Mouse (Mus musculus) granulocyte monocyte progenitor cell, adult 5-6 weeks (primary cell): ENCODE results near the gene Eno4. TPM values are rescaled to one million over a fixed set of nuclear protein-coding genes. Genes with fewer than 3 reads are reported as not detected.
"Not testable (repeated sequence)": the region's sequence is repeated elsewhere in the genome, so short reads cannot be mapped to it uniquely, and the experiment has no call there.

Experiments used
- ATAC-seq: replicated peaks from 2 replicates; pipeline ENCODE4 v1.8.0; 2016; ENCODE audit warnings: mild to moderate bottlenecking, moderate TSS enrichment, inconsistent platforms; ENCODE audit not compliant: poor library complexity, severe bottlenecking
- total RNA-seq, 2 experiments: library from RNA; stranded (forward) in 1 of 2; stranded (reverse) in 1 of 2; fragments of 200-712, 200-1000 nt in 1 of 2; fragments of >200 nt in 1 of 2; fragmentation: Nextera tagmentation in 1 of 2; gene quantifications; 2 replicates each; pipeline ENCODE4 v1.2.3; 2014 to 2017

Eno4 gene
- total RNA-seq (2014; fragmentation: Nextera tagmentation) (not detected in 2 replicates), total RNA-seq (2017) (not detected in 2 replicates)

DNA sequence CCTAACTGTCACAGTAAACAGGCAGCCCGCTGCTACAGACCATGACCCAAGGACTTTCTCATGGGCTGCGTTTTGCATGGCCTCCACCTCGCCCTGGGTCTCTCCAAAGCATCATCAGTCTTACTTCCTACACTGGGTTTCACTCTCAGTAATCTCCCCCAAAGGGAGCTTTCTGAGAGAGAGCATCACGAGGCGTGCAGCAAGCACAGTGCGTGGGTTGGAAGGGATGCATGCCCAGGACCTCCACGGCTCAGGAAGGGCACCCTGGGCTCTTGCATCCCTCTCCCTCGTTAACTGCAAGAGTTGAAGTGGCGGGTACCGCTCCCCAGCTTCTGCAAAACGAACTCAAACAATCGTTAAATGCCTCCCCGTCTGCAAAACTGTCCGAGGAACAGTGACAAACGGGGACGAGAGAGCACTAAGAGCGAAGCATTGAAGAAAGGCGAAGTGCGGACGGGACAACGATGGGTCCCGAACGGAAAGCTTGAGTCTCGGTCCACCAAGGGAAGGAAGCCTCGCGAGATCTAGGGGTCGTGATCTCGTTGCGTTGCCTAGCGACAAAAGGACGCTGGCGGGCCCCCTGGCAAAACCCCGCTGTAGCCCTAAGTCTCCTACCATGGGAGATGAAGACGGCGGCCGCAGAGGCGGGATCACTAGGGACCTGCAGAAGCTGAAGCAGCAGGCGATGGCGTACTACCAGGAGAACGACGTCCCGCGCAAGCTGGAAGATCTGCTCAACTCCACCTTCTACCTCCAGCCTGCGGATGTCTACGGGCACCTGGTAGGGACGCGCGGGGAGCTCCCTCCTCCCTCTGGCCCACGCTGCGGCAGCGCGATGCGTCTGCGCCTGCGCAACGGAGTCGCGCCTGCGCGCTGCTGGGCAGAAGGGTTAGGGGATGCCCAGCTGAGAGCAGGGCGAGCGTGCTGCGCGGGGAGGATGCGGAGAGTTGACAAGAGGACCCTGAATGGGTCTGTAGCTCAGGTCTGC lies at the start of gene Eno4, which contains the start of gene Hspa12a:
Gene Eno4, plus strand, starts transcription at position 585 of the 988 bp plus-strand sequence.
Gene Hspa12a, minus strand, starts transcription at position 814 of the 988 bp plus-strand sequence.
- ATAC-seq: peak; percentile 94

DNA sequence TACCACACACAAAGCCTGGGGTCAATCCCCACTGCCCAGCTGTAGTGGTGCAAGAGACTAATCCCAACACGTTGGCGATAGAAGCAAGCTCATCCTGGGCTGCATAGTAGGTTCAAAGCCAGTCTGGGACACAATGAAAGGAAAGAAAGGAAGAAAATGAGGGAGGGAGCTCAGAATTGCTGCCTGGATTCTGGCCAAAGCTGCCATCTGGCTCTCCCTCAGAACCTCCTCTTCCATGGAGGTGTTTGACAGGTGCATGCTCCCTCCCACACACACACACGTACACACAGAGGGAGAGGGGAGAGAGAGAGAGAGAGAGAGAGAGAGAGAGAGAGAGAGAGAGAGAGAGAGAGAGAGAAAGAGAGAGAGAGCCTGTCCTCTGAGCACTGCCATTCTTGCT lies 47.0 kb upstream of the Eno4 start:
- ATAC-seq: no peak

GRCm38 (mm10) chr19:58900471-58900870 lies 42.8 kb upstream of the Eno4 start:
- not testable (repeated sequence) for ATAC-seq

GRCm38 (mm10) chr19:58903079-58903898 lies 39.9 kb upstream of the Eno4 start:
- no peak for ATAC-seq

GRCm38 (mm10) chr19:58903899-58904327 lies 39.3 kb upstream of the Eno4 start:
- peak; percentile 90 for ATAC-seq

- ATAC-seq: no peak
These were observed 36.5 kb upstream of the Eno4 start for GRCm38 (mm10) chr19:58906685-58907084.

DNA sequence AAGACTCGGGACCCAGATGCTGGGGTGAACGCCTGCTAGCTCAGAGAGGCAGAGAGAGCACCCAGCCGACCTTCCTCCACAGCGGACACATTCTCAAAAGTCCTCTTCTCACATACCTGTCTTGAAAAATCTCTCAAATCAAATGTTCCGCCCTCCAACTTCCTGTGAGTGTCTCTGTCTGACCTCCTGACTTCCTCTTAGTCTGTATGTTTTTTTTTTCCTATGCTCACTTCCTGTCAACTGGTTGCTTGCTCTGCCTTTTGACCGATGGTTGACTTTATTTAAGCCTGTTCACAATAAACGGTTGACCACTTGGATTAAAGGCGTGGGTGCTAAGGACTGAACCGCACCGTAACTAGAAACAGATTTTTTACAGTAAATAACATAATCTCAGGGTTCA lies 35.2 kb upstream of the Eno4 start:
- ATAC-seq: no peak

- peak; percentile 75 for ATAC-seq
These were observed 32.3 kb upstream of the Eno4 start for GRCm38 (mm10) chr19:58910941-58911368.

GRCm38 (mm10) chr19:58911386-58911785 lies 31.8 kb upstream of the Eno4 start:
- ATAC-seq: peak; percentile 53; the same call in 1 of the 2 replicates

DNA sequence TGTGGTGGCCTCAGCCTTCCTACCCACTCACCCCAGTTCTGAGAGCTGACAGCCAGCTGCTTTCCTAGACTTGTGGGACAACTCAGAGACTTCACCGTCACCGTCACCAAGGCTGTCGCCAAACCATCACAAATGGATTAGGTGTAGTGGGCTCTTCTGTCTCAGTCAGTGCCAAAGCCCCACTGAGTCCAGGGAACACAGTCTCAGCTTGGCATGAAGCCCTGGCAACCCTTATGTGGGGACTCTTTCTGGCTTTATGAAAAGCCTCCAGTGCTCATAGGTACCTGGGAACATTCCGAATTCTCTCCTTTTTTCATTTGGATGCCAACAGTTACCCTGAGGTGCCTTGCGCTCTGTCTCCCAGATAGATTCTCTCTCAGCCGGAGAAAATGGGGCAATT lies 29.9 kb upstream of the Eno4 start:
- no peak for ATAC-seq

- peak; percentile 55; the same call in 1 of the 2 replicates for ATAC-seq
These were observed 24.6 kb upstream of the Eno4 start for GRCm38 (mm10) chr19:58918597-58918996.

DNA sequence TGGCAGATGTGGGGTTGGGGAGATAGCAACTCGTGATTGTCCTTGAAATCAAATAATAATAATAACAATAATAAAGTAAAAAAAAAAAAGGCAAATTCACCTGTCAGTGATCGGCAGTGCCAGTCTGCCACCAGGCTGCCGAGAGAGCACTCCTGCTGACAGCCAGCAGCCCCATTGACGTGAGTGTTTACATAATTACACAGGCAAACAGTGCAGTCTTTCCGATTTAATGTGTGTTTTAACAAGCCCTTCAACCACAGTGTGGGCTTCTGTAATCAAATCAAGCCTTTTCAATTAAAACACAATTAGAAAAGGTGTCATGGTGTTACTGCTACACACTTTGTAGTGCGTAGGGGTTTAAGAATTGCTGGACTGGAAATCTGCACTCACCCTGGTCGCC lies 24.1 kb upstream of the Eno4 start:
- ATAC-seq: no peak

- ATAC-seq: no peak
These were observed 12.0 kb upstream of the Eno4 start for GRCm38 (mm10) chr19:58931081-58931800.

- ATAC-seq: no peak
These were observed 10.2 kb upstream of the Eno4 start for GRCm38 (mm10) chr19:58933062-58933461.

DNA sequence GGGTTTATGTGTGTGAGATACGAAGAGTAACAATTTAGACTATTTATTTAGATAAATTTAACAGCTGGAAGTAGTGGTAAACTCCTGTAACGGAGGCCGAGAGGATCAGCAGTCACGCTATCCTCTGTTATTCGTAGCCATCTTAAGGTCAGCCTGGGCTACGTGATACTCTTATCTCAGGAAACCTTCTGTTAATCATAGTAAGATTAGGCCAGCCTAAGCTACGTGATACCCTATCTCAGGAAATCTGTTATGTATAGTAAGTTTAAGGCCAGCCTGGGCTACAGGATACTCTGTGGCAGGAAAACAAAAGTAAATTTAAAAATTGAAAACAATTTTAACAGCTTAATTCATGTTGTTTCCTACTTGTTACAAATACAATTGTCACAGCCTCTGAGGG lies 2.7 kb downstream of the Eno4 start:
- ATAC-seq: no peak

DNA sequence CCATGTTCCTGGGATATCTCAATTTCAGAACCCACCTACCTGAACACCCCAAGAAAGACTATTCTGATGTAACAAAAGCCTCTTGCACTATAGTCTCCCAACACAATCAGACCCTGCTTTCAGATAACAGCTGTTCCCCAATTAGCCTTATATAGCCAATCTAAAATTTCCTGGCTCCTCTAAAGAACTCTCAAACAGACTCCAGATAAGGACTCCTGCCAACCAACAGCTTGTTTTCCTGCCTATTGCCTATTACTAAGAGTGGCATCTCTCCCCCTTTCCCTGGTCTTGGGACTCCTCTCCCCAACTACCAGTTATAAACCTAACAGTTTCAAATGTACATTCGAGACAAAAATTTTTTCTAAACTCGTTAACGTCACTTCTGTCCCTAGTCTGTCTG lies 8.3 kb downstream of the Eno4 start:
- no peak for ATAC-seq

DNA sequence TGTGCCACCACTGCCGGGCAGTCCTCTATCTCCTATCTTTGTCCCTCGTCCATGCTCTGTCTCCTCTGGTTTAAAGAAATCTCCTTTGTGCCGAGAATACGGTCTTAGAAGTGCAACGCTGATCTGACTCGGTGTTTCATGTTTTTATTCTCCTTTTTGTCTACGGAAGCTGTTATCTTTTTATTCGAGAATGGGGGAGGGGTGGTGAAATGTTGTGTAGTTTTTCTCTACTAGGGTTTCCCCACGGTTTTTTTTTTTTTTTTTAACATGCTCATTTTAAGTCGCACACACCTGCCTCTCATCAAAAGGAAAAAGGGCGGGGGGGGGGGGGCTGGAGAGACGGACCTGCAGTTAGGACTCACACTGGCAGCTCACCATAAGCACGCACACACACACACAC lies 9.0 kb downstream of the Eno4 start:
- no peak for ATAC-seq

- ATAC-seq: no peak
These were observed 11.6 kb downstream of the Eno4 start for GRCm38 (mm10) chr19:58954779-58955178.

DNA sequence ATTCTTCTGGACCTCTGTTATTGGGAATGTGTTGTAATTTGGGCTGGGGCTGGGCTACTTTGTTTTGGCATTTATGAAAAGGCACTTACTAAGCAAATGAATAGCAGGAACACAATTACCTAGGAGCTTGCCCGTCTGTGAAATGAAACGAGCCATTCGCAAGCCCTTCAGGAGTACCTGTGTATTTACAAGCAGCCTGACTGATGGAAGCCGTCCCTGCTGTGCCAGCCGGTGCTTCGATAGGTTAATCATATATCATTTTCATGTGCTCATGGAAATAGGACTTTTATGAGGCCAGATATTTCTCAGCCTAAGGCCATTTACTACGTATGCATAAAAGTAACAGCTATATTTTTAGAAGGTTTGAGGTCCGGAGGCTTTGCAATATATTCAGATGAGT lies 19.8 kb downstream of the Eno4 start:
- ATAC-seq: no peak
